Mouse (Mus musculus): ENCODE data around the gene Phb2. TPM values are rescaled to one million over a fixed set of nuclear protein-coding genes. Genes with fewer than 3 reads are reported as not detected.

Gene Phb2
- total and polyA plus RNA-seq, 2 experiments from 2014 or later: 200 to 271 TPM

- no peak for TF ChIP-seq CTCF (IDR thresholded peaks at IDR 0.05; ENCODE audit: low read depth)
- Histone ChIP-seq H3K27ac (ENCODE audit: low read depth, low read length) (no peak overlapping the region), H3K4me1 (ENCODE audit: insufficient read depth) (peaks cover 6% of the 10 kb centered on the region; the same call in 1 of the 2 replicates), H3K4me2 (ENCODE audit: low read depth) (no peak overlapping the region), H3K4me3 (ENCODE audit: low read depth, low read length) (no peak overlapping the region), H3K27me3 (ENCODE audit: insufficient read depth, low read length) (no peaks in the 10 kb centered on the region), H3K9ac (no peak overlapping the region), H3K36me3 (ENCODE audit: insufficient read depth) (peaks cover 40% of the 10 kb centered on the region), H3K9me3 (ENCODE audit: low read length) (no peaks in the 10 kb centered on the region)
- DNase-seq: no peak
- WGBS: 93% methylated on average over 15 of the region's 15 CpGs
- ATAC-seq: no peak
Measured at GRCm38 (mm10) chr6:124742839-124743514, 30.8 kb downstream of the Phb2 start.

GRCm38 (mm10) chr6:124743647-124744046 lies 31.5 kb downstream of the Phb2 start:
- no peaks in the 10 kb centered on the region for H3K9me3 ChIP-seq (ENCODE audit: low read length)
- H3K4me2 ChIP-seq (ENCODE audit: low read depth): no peak overlapping the region
- DNase-seq: no peak
- H3K4me3 ChIP-seq (ENCODE audit: low read depth, low read length): no peak overlapping the region
- 90% methylated on average over 8 of the region's 8 CpGs for WGBS
- peaks cover 6% of the 10 kb centered on the region; the same call in 1 of the 2 replicates for H3K4me1 ChIP-seq (ENCODE audit: insufficient read depth)
- H3K27me3 ChIP-seq (ENCODE audit: insufficient read depth, low read length): no peaks in the 10 kb centered on the region
- no peak overlapping the region for H3K27ac ChIP-seq (ENCODE audit: low read depth, low read length)
- peaks cover 45% of the 10 kb centered on the region for H3K36me3 ChIP-seq (ENCODE audit: insufficient read depth)
- no peak for ATAC-seq
- no peak for TF ChIP-seq CTCF (IDR thresholded peaks at IDR 0.05; ENCODE audit: low read depth)
- no peak overlapping the region for H3K9ac ChIP-seq

- Histone ChIP-seq H3K4me3 (ENCODE audit: low read depth, low read length) (peak overlapping the region; percentile 61), H3K4me1 (ENCODE audit: insufficient read depth) (peaks cover 2% of the 10 kb centered on the region; the same call in 1 of the 2 replicates), H3K9me3 (ENCODE audit: low read length) (no peaks in the 10 kb centered on the region), H3K27ac (ENCODE audit: low read depth, low read length) (peak overlapping the region; percentile 71), H3K36me3 (ENCODE audit: insufficient read depth) (peaks cover 54% of the 10 kb centered on the region), H3K9ac (peak overlapping the region; percentile 31; the same call in 1 of the 2 replicates), H3K27me3 (ENCODE audit: insufficient read depth, low read length) (no peaks in the 10 kb centered on the region), H3K4me2 (ENCODE audit: low read depth) (peak overlapping the region; percentile 100)
- ATAC-seq: no peak
- WGBS: 69% methylated on average over 26 of the region's 26 CpGs
- no peak for TF ChIP-seq CTCF (IDR thresholded peaks at IDR 0.05; ENCODE audit: low read depth)
- no peak for DNase-seq
Measured at GRCm38 (mm10) chr6:124744755-124745321, 32.7 kb downstream of the Phb2 start.

- Histone ChIP-seq H3K4me2 (ENCODE audit: low read depth) (peak overlapping the region; percentile 100), H3K36me3 (ENCODE audit: insufficient read depth) (peaks cover 56% of the 10 kb centered on the region), H3K27me3 (ENCODE audit: insufficient read depth, low read length) (no peaks in the 10 kb centered on the region), H3K9me3 (ENCODE audit: low read length) (no peaks in the 10 kb centered on the region), H3K27ac (ENCODE audit: low read depth, low read length) (peak overlapping the region; percentile 89), H3K4me1 (ENCODE audit: insufficient read depth) (no peaks in the 10 kb centered on the region), H3K4me3 (ENCODE audit: low read depth, low read length) (peak overlapping the region; percentile 61), H3K9ac (peak overlapping the region; percentile 83)
- ATAC-seq (peak; percentile 84), DNase-seq (peak; percentile 99)
- peak; percentile 90 for TF ChIP-seq CTCF (IDR thresholded peaks at IDR 0.05; ENCODE audit: low read depth)
- WGBS: 3% methylated on average over 82 of the region's 85 CpGs
Measured at GRCm38 (mm10) chr6:124745490-124746295, 33.6 kb downstream of the Phb2 start.

DNA sequence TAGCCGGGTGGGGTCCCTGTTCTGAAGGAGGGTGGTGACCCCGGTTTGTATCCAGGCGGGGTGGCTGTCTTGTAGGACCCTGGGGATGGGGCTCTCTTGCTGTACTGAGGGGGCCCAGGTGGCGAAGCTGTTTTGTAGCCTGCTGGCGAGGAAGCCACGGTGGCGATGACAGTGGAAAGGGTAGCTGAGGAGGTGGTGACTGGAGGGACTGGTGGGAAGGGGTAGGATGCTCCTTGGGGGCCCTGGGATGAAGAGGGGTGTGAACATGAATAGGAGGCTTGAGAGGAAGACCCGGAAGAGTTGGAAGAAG lies 34.1 kb downstream of the Phb2 start:
- Histone ChIP-seq H3K4me3 (ENCODE audit: low read depth, low read length) (peak overlapping the region; percentile 61), H3K4me2 (ENCODE audit: low read depth) (peak overlapping the region; percentile 100), H3K27me3 (ENCODE audit: insufficient read depth, low read length) (no peaks in the 10 kb centered on the region), H3K9ac (peak overlapping the region; percentile 83), H3K4me1 (ENCODE audit: insufficient read depth) (no peaks in the 10 kb centered on the region), H3K9me3 (ENCODE audit: low read length) (no peaks in the 10 kb centered on the region), H3K36me3 (ENCODE audit: insufficient read depth) (peaks cover 56% of the 10 kb centered on the region), H3K27ac (ENCODE audit: low read depth, low read length) (peak overlapping the region; percentile 89)
- WGBS: 18% methylated on average over 8 of the region's 8 CpGs
- TF ChIP-seq CTCF (IDR thresholded peaks at IDR 0.05; ENCODE audit: low read depth): no peak
- DNase-seq (no peak), ATAC-seq (no peak)

DNA sequence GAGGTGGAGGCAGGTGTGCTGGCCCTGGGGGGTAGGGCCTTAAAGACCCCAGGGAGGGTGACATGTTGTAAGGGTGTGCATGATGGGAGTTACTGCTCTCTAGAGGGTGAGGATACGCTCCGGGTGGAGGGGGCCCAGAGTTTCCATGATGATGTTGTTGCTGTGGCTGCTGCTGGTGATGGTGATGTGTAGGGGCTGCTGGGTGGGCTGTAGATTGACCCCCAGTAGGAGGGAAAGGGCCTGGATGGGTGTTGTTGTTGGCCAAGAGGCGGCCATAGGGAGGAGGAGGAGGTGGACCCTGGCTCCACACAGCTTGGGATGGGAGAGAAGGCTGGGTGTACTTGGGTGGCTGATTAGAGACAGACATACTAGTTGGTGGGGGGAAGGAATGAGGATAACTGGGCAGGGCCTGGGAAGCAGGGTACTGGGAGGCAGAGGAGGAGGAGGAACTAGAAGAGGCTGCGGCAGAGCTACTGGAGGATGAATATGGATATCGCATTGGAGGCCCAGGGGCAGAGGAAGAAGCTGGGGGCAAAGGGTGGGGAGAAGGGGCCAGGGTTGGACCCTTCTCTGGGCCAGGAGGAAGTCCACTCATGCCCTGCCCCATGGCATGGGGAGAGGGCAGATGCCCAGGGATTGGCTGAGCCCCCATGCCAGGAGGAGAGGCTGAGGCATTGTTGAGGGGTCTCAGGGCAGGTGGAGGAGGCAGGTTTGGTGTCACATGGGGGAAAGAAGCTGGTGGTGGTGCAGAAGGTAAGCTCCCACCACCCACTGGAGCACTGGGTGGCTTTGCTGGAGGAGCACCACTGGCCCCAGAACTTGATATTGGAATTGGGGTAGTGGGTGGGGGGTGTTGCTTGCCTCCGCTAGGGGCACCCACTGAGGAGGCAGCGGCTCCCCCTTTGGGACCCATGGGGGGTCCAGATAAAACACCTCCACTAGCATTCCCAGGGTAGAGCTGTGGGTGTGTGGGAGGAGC lies 34.8 kb downstream of the Phb2 start:
- Histone ChIP-seq H3K9ac (peak overlapping the region; percentile 83; the same call in 1 of the 2 replicates), H3K27ac (ENCODE audit: low read depth, low read length) (no peak overlapping the region), H3K4me3 (ENCODE audit: low read depth, low read length) (no peak overlapping the region), H3K4me2 (ENCODE audit: low read depth) (no peak overlapping the region), H3K4me1 (ENCODE audit: insufficient read depth) (no peaks in the 10 kb centered on the region), H3K27me3 (ENCODE audit: insufficient read depth, low read length) (no peaks in the 10 kb centered on the region), H3K36me3 (ENCODE audit: insufficient read depth) (peaks cover 56% of the 10 kb centered on the region), H3K9me3 (ENCODE audit: low read length) (no peaks in the 10 kb centered on the region)
- ATAC-seq (no peak), DNase-seq (no peak)
- 87% methylated on average over 7 of the region's 7 CpGs for WGBS
- TF ChIP-seq CTCF (IDR thresholded peaks at IDR 0.05; ENCODE audit: low read depth): no peak
